Mouse (Mus musculus): ENCODE results near the gene Trio. TPM values are rescaled to one million over a fixed set of nuclear protein-coding genes. Genes with fewer than 3 reads are reported as not detected.

Trio gene
- total and polyA plus RNA-seq, 2 experiments from 2014 or later = 21.9 to 214 TPM

GRCm38 (mm10) chr15:27751612-27752405 lies 273.8 kb downstream of the Trio start:
- H3K27ac ChIP-seq (ENCODE audit: low read depth, low read length) = no peak overlapping the region
- no peaks in the 10 kb centered on the region for H3K27me3 ChIP-seq (ENCODE audit: insufficient read depth, low read length)
- peaks cover 83% of the 10 kb centered on the region for H3K36me3 ChIP-seq (ENCODE audit: insufficient read depth)
- peak; percentile 77 for TF ChIP-seq CTCF (IDR thresholded peaks at IDR 0.05; ENCODE audit: low read depth)
- peak; percentile 72 for ATAC-seq
- no peak overlapping the region for H3K9ac ChIP-seq
- no peaks in the 10 kb centered on the region for H3K9me3 ChIP-seq (ENCODE audit: low read length)
- peak; percentile 73 for DNase-seq
- no peak overlapping the region for H3K4me3 ChIP-seq (ENCODE audit: low read depth, low read length)
- no peak overlapping the region for H3K4me2 ChIP-seq (ENCODE audit: low read depth)
- 69% methylated on average over 12 of the region's 12 CpGs for WGBS
- no peaks in the 10 kb centered on the region for H3K4me1 ChIP-seq (ENCODE audit: insufficient read depth)

- Histone ChIP-seq H3K27me3 (ENCODE audit: insufficient read depth, low read length) (no peaks in the 10 kb centered on the region), H3K27ac (ENCODE audit: low read depth, low read length) (no peak overlapping the region), H3K9ac (no peak overlapping the region), H3K4me2 (ENCODE audit: low read depth) (no peak overlapping the region), H3K9me3 (ENCODE audit: low read length) (no peaks in the 10 kb centered on the region), H3K36me3 (ENCODE audit: insufficient read depth) (peaks cover 82% of the 10 kb centered on the region), H3K4me1 (ENCODE audit: insufficient read depth) (no peaks in the 10 kb centered on the region), H3K4me3 (ENCODE audit: low read depth, low read length) (no peak overlapping the region)
- 88% methylated on average over 8 of the region's 8 CpGs for WGBS
- TF ChIP-seq CTCF (IDR thresholded peaks at IDR 0.05; ENCODE audit: low read depth) = no peak
- no peak for ATAC-seq
- no peak for DNase-seq
Observed at GRCm38 (mm10) chr15:27748739-27749138, 276.9 kb downstream of the Trio start.

- ATAC-seq (no peak), DNase-seq (no peak)
- Histone ChIP-seq H3K9me3 (ENCODE audit: low read length) (no peaks in the 10 kb centered on the region), H3K4me3 (ENCODE audit: low read depth, low read length) (no peak overlapping the region), H3K27me3 (ENCODE audit: insufficient read depth, low read length) (no peaks in the 10 kb centered on the region), H3K36me3 (ENCODE audit: insufficient read depth) (peaks cover 86% of the 10 kb centered on the region), H3K4me1 (ENCODE audit: insufficient read depth) (no peaks in the 10 kb centered on the region), H3K9ac (no peak overlapping the region), H3K4me2 (ENCODE audit: low read depth) (no peak overlapping the region), H3K27ac (ENCODE audit: low read depth, low read length) (no peak overlapping the region)
- 84% methylated on average over 18 of the region's 18 CpGs for WGBS
- no peak for TF ChIP-seq CTCF (IDR thresholded peaks at IDR 0.05; ENCODE audit: low read depth)
Observed at GRCm38 (mm10) chr15:27747512-27747911, 278.1 kb downstream of the Trio start.

GRCm38 (mm10) chr15:27744995-27745394 lies 280.7 kb downstream of the Trio start:
- H3K9me3 ChIP-seq (ENCODE audit: low read length) = no peaks in the 10 kb centered on the region
- no peaks in the 10 kb centered on the region for H3K4me1 ChIP-seq (ENCODE audit: insufficient read depth)
- TF ChIP-seq CTCF (IDR thresholded peaks at IDR 0.05; ENCODE audit: low read depth) = no peak
- ATAC-seq (peak; percentile 18; the same call in 1 of the 2 replicates), DNase-seq (no peak)
- no peak overlapping the region for H3K9ac ChIP-seq
- H3K4me2 ChIP-seq (ENCODE audit: low read depth) = no peak overlapping the region
- no peak overlapping the region for H3K27ac ChIP-seq (ENCODE audit: low read depth, low read length)
- H3K27me3 ChIP-seq (ENCODE audit: insufficient read depth, low read length) = no peaks in the 10 kb centered on the region
- peaks cover 86% of the 10 kb centered on the region for H3K36me3 ChIP-seq (ENCODE audit: insufficient read depth)
- WGBS = 91% methylated on average over 5 of the region's 5 CpGs
- H3K4me3 ChIP-seq (ENCODE audit: low read depth, low read length) = no peak overlapping the region

GRCm38 (mm10) chr15:27740080-27740479 lies 285.6 kb downstream of the Trio start:
- H3K27me3 ChIP-seq (ENCODE audit: insufficient read depth, low read length) = no peaks in the 10 kb centered on the region

GRCm38 (mm10) chr15:27731818-27732217 lies 293.8 kb downstream of the Trio start:
- WGBS = 86% methylated on average over 4 of the region's 4 CpGs
- no peak for ATAC-seq
- no peak for TF ChIP-seq CTCF (IDR thresholded peaks at IDR 0.05; ENCODE audit: low read depth)
- H3K4me2 ChIP-seq (ENCODE audit: low read depth) = no peak overlapping the region
- no peaks in the 10 kb centered on the region for H3K4me1 ChIP-seq (ENCODE audit: insufficient read depth)
- no peak overlapping the region for H3K27ac ChIP-seq (ENCODE audit: low read depth, low read length)
- H3K36me3 ChIP-seq (ENCODE audit: insufficient read depth) = peaks cover 53% of the 10 kb centered on the region
- no peak overlapping the region for H3K9ac ChIP-seq
- no peaks in the 10 kb centered on the region for H3K27me3 ChIP-seq (ENCODE audit: insufficient read depth, low read length)
- no peak overlapping the region for H3K4me3 ChIP-seq (ENCODE audit: low read depth, low read length)
- no peaks in the 10 kb centered on the region for H3K9me3 ChIP-seq (ENCODE audit: low read length)
- DNase-seq = no peak

More at GRCm38 (mm10) chr15:27740080-27740479, 285.6 kb downstream of the Trio start:
- peaks cover 64% of the 10 kb centered on the region for H3K36me3 ChIP-seq (ENCODE audit: insufficient read depth)
- no peak overlapping the region for H3K27ac ChIP-seq (ENCODE audit: low read depth, low read length)
- no peaks in the 10 kb centered on the region for H3K9me3 ChIP-seq (ENCODE audit: low read length)
- H3K9ac ChIP-seq = no peak overlapping the region
- H3K4me1 ChIP-seq (ENCODE audit: insufficient read depth) = no peaks in the 10 kb centered on the region
- WGBS = 90% methylated on average over 7 of the region's 7 CpGs
- DNase-seq (no peak), ATAC-seq (no peak)
- no peak for TF ChIP-seq CTCF (IDR thresholded peaks at IDR 0.05; ENCODE audit: low read depth)
- H3K4me3 ChIP-seq (ENCODE audit: low read depth, low read length) = no peak overlapping the region
- H3K4me2 ChIP-seq (ENCODE audit: low read depth) = no peak overlapping the region

GRCm38 (mm10) chr15:27726228-27726627 lies 299.4 kb downstream of the Trio start:
- 76% methylated on average over 6 of the region's 6 CpGs for WGBS
- H3K4me1 ChIP-seq (ENCODE audit: insufficient read depth) = no peaks in the 10 kb centered on the region
- ATAC-seq (no peak), DNase-seq (no peak)
- no peak overlapping the region for H3K27ac ChIP-seq (ENCODE audit: low read depth, low read length)
- H3K4me3 ChIP-seq (ENCODE audit: low read depth, low read length) = no peak overlapping the region
- no peaks in the 10 kb centered on the region for H3K27me3 ChIP-seq (ENCODE audit: insufficient read depth, low read length)
- no peak for TF ChIP-seq CTCF (IDR thresholded peaks at IDR 0.05; ENCODE audit: low read depth)
- H3K9me3 ChIP-seq (ENCODE audit: low read length) = no peaks in the 10 kb centered on the region
- H3K4me2 ChIP-seq (ENCODE audit: low read depth) = no peak overlapping the region
- no peak overlapping the region for H3K9ac ChIP-seq
- peaks cover 3% of the 10 kb centered on the region; the same call in 1 of the 2 replicates for H3K36me3 ChIP-seq (ENCODE audit: insufficient read depth)
